Mouse (Mus musculus) hindbrain, postnatal 0 days (tissue): ENCODE results near the gene Prr19. TPM values are rescaled to one million over a fixed set of nuclear protein-coding genes. Genes with fewer than 3 reads are reported as not detected.

Experiments
- ATAC-seq: fragments of 200-750 bp; cut with Nextera tagmentation; 2 replicates; pipeline ENCODE4 v1.8.0; 2017; ENCODE audit warnings: mild to moderate bottlenecking, moderate TSS enrichment, moderate library complexity
- DNase-seq: peaks from one replicate; pipeline ENCODE4 v3.0.0-alpha.2; 2015; ENCODE audit warnings: low spot score
- H3K27ac ChIP-seq: fragments of 300-500 bp; sonication (generic); 2 replicates; pipeline ENCODE4 v1.5.1; 2014; ENCODE audit warnings: mild to moderate bottlenecking
- H3K27me3 ChIP-seq: fragments of 300-500 bp; sonication (generic); 2 replicates; pipeline ENCODE4 v1.6.1; 2014; ENCODE audit warnings: low read length, mixed read lengths; ENCODE audit not compliant: insufficient read depth
- H3K36me3 ChIP-seq: fragments of 300-500 bp; sonication (generic); 2 replicates; pipeline ENCODE4 v1.6.1; 2014; ENCODE audit warnings: low read length, mixed read lengths; ENCODE audit not compliant: insufficient read depth
- H3K4me1 ChIP-seq: fragments of 300-500 bp; sonication (generic); 2 replicates; pipeline ENCODE4 v1.6.1; 2014; ENCODE audit warnings: antibody characterized with exemption, low read length, mixed read lengths; ENCODE audit not compliant: insufficient read depth
- H3K4me2 ChIP-seq: fragments of 300-500 bp; sonication (generic); 2 replicates; pipeline ENCODE4 v1.6.1; 2014; ENCODE audit warnings: low read depth, mild to moderate bottlenecking, low read length, moderate library complexity, mixed read lengths
- H3K4me3 ChIP-seq: fragments of 300-500 bp; sonication (generic); 2 replicates; pipeline ENCODE4 v1.5.1; 2014; ENCODE audit warnings: low read length
- H3K9ac ChIP-seq: fragments of 300-500 bp; sonication (generic); replicated peaks from 2 replicates; pipeline ENCODE4 v1.6.1; 2014; ENCODE audit warnings: mild to moderate bottlenecking, low read length, moderate library complexity, mixed read lengths
- H3K9me3 ChIP-seq: fragments of 300-500 bp; sonication (generic); 2 replicates; pipeline ENCODE4 v1.6.1; 2016; ENCODE audit warnings: low read length, mixed read lengths
- CTCF ChIP-seq: IDR thresholded peaks from 2 replicates; pipeline ENCODE4 v1.5.1; 2016; ENCODE audit warnings: antibody characterized with exemption, control low read depth, low read depth
- WGBS: fragments of 180-500 bp; shearing (Covaris S2); extraction: QIAGEN DNeasy Blood & Tissue Kit; methylation state at CpG from one replicate; pipeline ENCODE4 v1.1.7; 2014; 5-methylcytosine and 5-hydroxymethylcytosine counted together
- polyA plus RNA-seq: library from polyadenylated mRNA; unstranded; fragments of >200 nt; fragmentation: Nextera tagmentation; extraction: Ambion mirVana; gene quantifications from 2 replicates; pipeline ENCODE4 v1.2.1, GENCODE M21; 2015
- total RNA-seq: library from RNA; depleted of rRNA; stranded (reverse); fragments of >200 nt; gene quantifications from 2 replicates; pipeline ENCODE4 v1.2.3, GENCODE M21; 2014

The Prr19 gene
- total and polyA plus RNA-seq, 2 experiments from 2014 or later: 1.4 to 3.6 TPM

- Histone ChIP-seq H3K27ac (no peak overlapping the region), H3K27me3 (no peaks in the 10 kb centered on the region), H3K9ac (no peak overlapping the region), H3K4me2 (no peak overlapping the region), H3K36me3 (peaks cover 21% of the 10 kb centered on the region; the same call in 1 of the 2 replicates), H3K9me3 (no peaks in the 10 kb centered on the region), H3K4me1 (peaks cover 14% of the 10 kb centered on the region), H3K4me3 (no peak overlapping the region)
- ATAC-seq: no peak
- DNase-seq: no peak
- TF ChIP-seq CTCF: no peak
- WGBS: 88% methylated on average over 35 of the region's 35 CpGs
Measured at GRCm38 (mm10) chr7:25270652-25271633, 30.3 kb upstream of the Prr19 start.

GRCm38 (mm10) chr7:25271651-25272444, 29.4 kb upstream of the Prr19 start:
- Histone ChIP-seq H3K4me1 (peaks cover 14% of the 10 kb centered on the region), H3K27me3 (no peaks in the 10 kb centered on the region), H3K36me3 (peaks cover 21% of the 10 kb centered on the region; the same call in 1 of the 2 replicates), H3K9ac (no peak overlapping the region), H3K4me3 (no peak overlapping the region), H3K4me2 (no peak overlapping the region), H3K27ac (no peak overlapping the region), H3K9me3 (no peaks in the 10 kb centered on the region)
- DNase-seq (no peak), ATAC-seq (no peak)
- TF ChIP-seq CTCF: no peak
- WGBS: 90% methylated on average over 30 of the region's 30 CpGs

GRCm38 (mm10) chr7:25272445-25273258, 28.6 kb upstream of the Prr19 start:
- Histone ChIP-seq H3K9me3 (no peaks in the 10 kb centered on the region), H3K36me3 (peaks cover 21% of the 10 kb centered on the region; the same call in 1 of the 2 replicates), H3K27me3 (no peaks in the 10 kb centered on the region), H3K4me3 (no peak overlapping the region), H3K4me2 (no peak overlapping the region), H3K27ac (no peak overlapping the region), H3K4me1 (peaks cover 17% of the 10 kb centered on the region), H3K9ac (no peak overlapping the region; the same call in 1 of the 2 replicates)
- DNase-seq (no peak), ATAC-seq (no peak)
- 90% methylated on average over 38 of the region's 38 CpGs for WGBS
- TF ChIP-seq CTCF: no peak

- no peak overlapping the region for H3K27ac ChIP-seq
- ATAC-seq: no peak
- H3K9me3 ChIP-seq: no peaks in the 10 kb centered on the region
- no peaks in the 10 kb centered on the region for H3K27me3 ChIP-seq
- TF ChIP-seq CTCF: no peak
- H3K4me2 ChIP-seq: no peak overlapping the region
- DNase-seq: no peak
- WGBS: 90% methylated on average over 22 of the region's 22 CpGs
- H3K9ac ChIP-seq: peak overlapping the region; percentile 35
- H3K4me1 ChIP-seq: peaks cover 20% of the 10 kb centered on the region
- no peak overlapping the region for H3K4me3 ChIP-seq
- peaks cover 21% of the 10 kb centered on the region; the same call in 1 of the 2 replicates for H3K36me3 ChIP-seq
Measured at GRCm38 (mm10) chr7:25273259-25274241, 27.7 kb upstream of the Prr19 start.

- no peak for ATAC-seq
- no peak overlapping the region; the same call in 1 of the 2 replicates for H3K9ac ChIP-seq
- 50% methylated on average over 5 of the region's 5 CpGs for WGBS
Measured at GRCm38 (mm10) chr7:25274571-25274970, 26.6 kb upstream of the Prr19 start.

More at GRCm38 (mm10) chr7:25274571-25274970, 26.6 kb upstream of the Prr19 start:
- TF ChIP-seq CTCF: no peak
- no peak overlapping the region for H3K4me3 ChIP-seq
- peaks cover 21% of the 10 kb centered on the region; the same call in 1 of the 2 replicates for H3K36me3 ChIP-seq
- no peak for DNase-seq
- H3K9me3 ChIP-seq: no peaks in the 10 kb centered on the region
- H3K27me3 ChIP-seq: no peaks in the 10 kb centered on the region
- H3K27ac ChIP-seq: no peak overlapping the region
- H3K4me1 ChIP-seq: peaks cover 14% of the 10 kb centered on the region
- no peak overlapping the region for H3K4me2 ChIP-seq
